Mouse (Mus musculus) ES-Bruce4 (cell line): ENCODE results near the gene Slc37a1. TPM values are rescaled to one million over a fixed set of nuclear protein-coding genes. Genes with fewer than 3 reads are reported as not detected.

Experiments used
- H3K27ac ChIP-seq: 2 replicates; pipeline ENCODE4 v1.5.1; 2012; ENCODE audit warnings: low read length, inconsistent platforms; ENCODE audit not compliant: insufficient read depth
- H3K27me3 ChIP-seq: 2 replicates; pipeline ENCODE4 v1.6.1; 2012; ENCODE audit warnings: mild to moderate bottlenecking, low read length, inconsistent platforms; ENCODE audit not compliant: control insufficient read depth, poor library complexity, insufficient read depth, severe bottlenecking
- H3K36me3 ChIP-seq: 2 replicates; pipeline ENCODE4 v1.6.1; 2012; ENCODE audit warnings: inconsistent platforms, mild to moderate bottlenecking, low read length, moderate library complexity; ENCODE audit not compliant: control insufficient read depth, poor library complexity, insufficient read depth, severe bottlenecking
- H3K4me1 ChIP-seq: one replicate; pipeline ENCODE4 v1.8.1; 2011; ENCODE audit warnings: low read length; ENCODE audit not compliant: control insufficient read depth, insufficient read depth
- H3K4me3 ChIP-seq: 2 replicates; pipeline ENCODE4 v1.5.1; 2011; ENCODE audit warnings: low read depth, mild to moderate bottlenecking, low read length
- H3K9ac ChIP-seq: 2 replicates; pipeline ENCODE4 v1.6.1; 2012; ENCODE audit warnings: low read depth, mild to moderate bottlenecking, inconsistent platforms; ENCODE audit not compliant: poor library complexity, severe bottlenecking
- H3K9me3 ChIP-seq: replicated peaks from 2 replicates; pipeline ENCODE4 v1.6.1; 2012; ENCODE audit warnings: mild to moderate bottlenecking, low read length, inconsistent platforms; ENCODE audit not compliant: control insufficient read depth, poor library complexity, insufficient read depth, severe bottlenecking
- CTCF ChIP-seq: IDR thresholded peaks from one replicate; pipeline ENCODE4 v1.8.1; 2011; ENCODE audit warnings: low read depth, low read length
- EP300 ChIP-seq: IDR thresholded peaks from 2 replicates; pipeline ENCODE4 v1.6.1; 2011; ENCODE audit warnings: low read depth, low read length; ENCODE audit not compliant: insufficient read depth
- POLR2A ChIP-seq: IDR thresholded peaks from one replicate; pipeline ENCODE4 v1.8.1; 2011; ENCODE audit warnings: low read length; ENCODE audit not compliant: insufficient read depth
- polyA plus RNA-seq: library from polyadenylated mRNA; stranded (reverse); fragments of >200 nt; gene quantifications from 2 replicates; pipeline ENCODE4 v1.2.4, GENCODE M21; 2011; ENCODE audit warnings: low read depth; ENCODE audit not compliant: missing spikeins, insufficient read depth, insufficient read length

Slc37a1 gene
- polyA plus RNA-seq, 1 experiment: 13.4 TPM

DNA sequence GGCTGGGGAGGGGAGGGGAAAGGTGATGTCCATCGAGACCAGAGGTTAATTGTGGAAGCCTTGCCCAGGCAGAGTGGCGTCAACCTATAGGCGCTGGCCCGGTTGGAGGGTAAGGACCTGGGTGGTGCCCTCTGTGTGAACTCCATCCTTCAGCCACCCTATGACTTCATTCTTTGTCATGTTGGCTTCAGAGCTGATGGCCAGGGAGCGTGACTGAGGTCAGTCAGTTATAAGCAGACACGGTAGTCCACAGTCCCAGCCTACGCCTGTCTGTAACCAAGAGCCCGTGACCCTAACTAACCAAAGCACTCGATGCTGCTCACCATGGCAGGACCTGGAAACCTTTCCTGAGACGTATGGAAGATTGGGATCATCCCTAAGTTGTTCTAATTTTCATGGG lies 26.1 kb downstream of the Slc37a1 start:
- no peak overlapping the region for H3K9ac ChIP-seq
- H3K9me3 ChIP-seq: no peaks in the 10 kb centered on the region
- H3K27ac ChIP-seq: no peak overlapping the region
- no peaks in the 10 kb centered on the region for H3K27me3 ChIP-seq
- TF ChIP-seq CTCF (no peak), POLR2A (no peak), EP300 (no peak)
- peaks cover 3% of the 10 kb centered on the region for H3K4me1 ChIP-seq
- H3K36me3 ChIP-seq: no peaks in the 10 kb centered on the region
- H3K4me3 ChIP-seq: no peak overlapping the region

DNA sequence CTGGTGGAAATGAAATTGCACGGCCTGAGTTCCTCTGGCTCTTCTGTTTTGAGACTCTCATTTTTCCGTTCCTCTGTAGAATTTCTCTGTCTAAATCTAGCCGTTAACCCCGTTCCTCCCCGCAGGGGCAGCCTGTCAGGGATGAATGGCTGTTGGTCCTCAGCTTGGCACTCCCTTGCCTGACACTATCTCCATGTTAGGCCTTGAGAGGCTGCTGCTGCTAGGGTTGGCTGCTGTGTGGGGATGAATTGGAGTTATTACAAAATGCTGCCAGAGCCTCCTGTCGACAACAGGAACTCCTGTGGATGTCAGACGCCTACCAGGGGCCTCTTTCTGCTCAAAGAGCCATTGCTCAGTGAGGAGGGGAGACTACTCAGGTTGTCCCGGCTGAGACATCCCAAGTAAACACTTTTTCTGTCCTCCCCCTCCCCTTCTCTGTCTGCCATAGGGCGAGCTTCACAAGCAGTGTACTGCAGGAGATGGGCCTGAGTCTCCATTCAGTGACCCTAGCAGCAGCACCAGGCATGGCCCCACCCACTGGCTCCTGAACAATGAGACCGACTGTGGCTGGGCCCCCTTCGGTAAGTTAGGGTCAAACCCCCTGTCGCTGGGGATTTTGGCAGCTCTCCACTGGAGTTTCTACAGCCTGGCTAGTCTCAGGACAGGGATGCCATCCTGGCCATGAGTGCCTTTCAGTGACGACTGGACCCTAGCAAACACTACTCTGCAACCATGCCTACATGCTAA lies 28.6 kb downstream of the Slc37a1 start:
- no peak overlapping the region for H3K9ac ChIP-seq
- no peak for TF ChIP-seq POLR2A
- no peak for TF ChIP-seq CTCF
- TF ChIP-seq EP300: no peak
- no peaks in the 10 kb centered on the region for H3K27me3 ChIP-seq
- H3K36me3 ChIP-seq: no peaks in the 10 kb centered on the region
- H3K4me3 ChIP-seq: no peak overlapping the region
- H3K9me3 ChIP-seq: no peaks in the 10 kb centered on the region
- no peak overlapping the region for H3K27ac ChIP-seq
- H3K4me1 ChIP-seq: no peaks in the 10 kb centered on the region

GRCm38 (mm10) chr17:31315993-31316392 lies 29.4 kb downstream of the Slc37a1 start:
- no peak overlapping the region for H3K27ac ChIP-seq

DNA sequence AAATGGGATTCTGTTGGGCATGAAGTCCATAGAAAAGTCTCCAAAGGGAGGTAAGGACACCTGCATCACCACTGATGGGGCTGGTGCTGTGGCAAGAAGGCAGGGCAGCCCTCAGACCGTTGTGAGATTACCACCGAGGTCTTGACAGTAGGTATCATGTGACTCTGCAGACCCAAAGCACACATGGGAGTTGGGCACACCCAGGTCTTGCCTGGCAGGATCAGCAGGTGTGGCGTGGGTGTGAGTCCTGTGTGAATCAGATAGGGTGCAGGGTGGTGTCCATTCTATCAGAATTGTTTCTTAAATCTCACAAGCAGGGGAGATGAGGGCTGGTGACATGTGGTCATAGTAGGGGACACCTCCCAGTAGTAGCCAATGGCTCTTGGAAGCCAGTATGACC lies 30.4 kb downstream of the Slc37a1 start:
- TF ChIP-seq EP300 (no peak), POLR2A (no peak), CTCF (no peak)

More at GRCm38 (mm10) chr17:31315993-31316392, 29.4 kb downstream of the Slc37a1 start:
- Histone ChIP-seq H3K4me1 (no peaks in the 10 kb centered on the region), H3K9me3 (no peaks in the 10 kb centered on the region), H3K36me3 (no peaks in the 10 kb centered on the region), H3K9ac (no peak overlapping the region), H3K4me3 (no peak overlapping the region), H3K27me3 (no peaks in the 10 kb centered on the region)
- no peak for TF ChIP-seq CTCF
- no peak for TF ChIP-seq POLR2A
- no peak for TF ChIP-seq EP300

GRCm38 (mm10) chr17:31317521-31318272 lies 31.1 kb downstream of the Slc37a1 start:
- Histone ChIP-seq H3K9ac (no peak overlapping the region), H3K9me3 (no peaks in the 10 kb centered on the region), H3K4me3 (peak overlapping the region; percentile 5; the same call in 1 of the 2 replicates), H3K4me1 (no peaks in the 10 kb centered on the region), H3K36me3 (no peaks in the 10 kb centered on the region), H3K27ac (no peak overlapping the region), H3K27me3 (no peaks in the 10 kb centered on the region)
- TF ChIP-seq CTCF: peak; percentile 77
- TF ChIP-seq EP300: no peak

More for the DNA sequence above, 30.4 kb downstream of the Slc37a1 start:
- no peak overlapping the region for H3K9ac ChIP-seq
- H3K4me3 ChIP-seq: no peak overlapping the region
- no peak overlapping the region for H3K27ac ChIP-seq
- no peaks in the 10 kb centered on the region for H3K4me1 ChIP-seq
- no peaks in the 10 kb centered on the region for H3K27me3 ChIP-seq
- H3K36me3 ChIP-seq: no peaks in the 10 kb centered on the region
- H3K9me3 ChIP-seq: no peaks in the 10 kb centered on the region
